Mouse (Mus musculus) right cerebral cortex, postnatal 10 days (tissue): ENCODE results near the gene Tmem63b.

Experiments used
- DNase-seq, 2 experiments: peaks; one replicate each; pipeline ENCODE4 v3.0.0; 2021; ENCODE audit warnings: low spot score in 2 of 2

The Tmem63b gene

GRCm38 (mm10) chr17:45672598-45672997 is 14.1 kb downstream of the Tmem63b start:
- no peak for DNase-seq

DNA sequence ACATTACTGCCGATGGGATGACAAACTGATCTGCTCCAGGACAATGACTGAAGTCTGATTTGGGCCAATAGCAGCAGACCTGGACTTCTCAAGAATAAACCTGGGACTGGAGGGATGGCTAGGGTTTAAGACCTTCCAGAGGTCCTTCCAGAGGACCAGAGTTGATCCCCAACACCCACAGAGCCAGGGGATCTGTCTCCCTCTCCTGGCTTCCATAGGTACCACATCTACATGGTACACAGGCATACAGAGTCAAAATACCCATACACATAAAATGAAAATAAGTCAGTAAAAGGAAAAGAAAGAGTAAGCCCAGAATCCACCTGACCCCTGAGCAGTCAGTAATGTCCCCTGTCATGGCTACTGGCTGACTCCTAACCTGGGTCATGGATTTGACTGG is 14.9 kb downstream of the Tmem63b start:
- DNase-seq: no peak

DNA sequence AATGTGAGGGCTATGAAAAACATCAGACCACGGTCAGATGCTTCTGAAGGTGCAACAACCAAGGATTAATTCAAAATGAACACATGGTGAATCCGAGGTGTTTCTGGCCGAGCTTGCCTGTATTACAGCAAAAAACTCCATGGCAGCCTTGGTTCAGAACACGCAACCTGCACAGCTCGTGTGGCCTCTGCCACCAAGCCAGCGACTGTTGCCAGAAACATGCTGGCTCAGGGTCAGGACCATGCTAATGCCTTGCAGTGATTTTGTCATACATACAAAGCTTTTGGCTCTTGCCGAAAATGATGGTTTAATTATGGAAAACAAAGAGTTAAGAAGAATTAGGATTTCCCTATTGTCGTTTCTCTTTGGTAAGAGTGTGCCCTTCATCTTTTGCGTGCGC is 18.7 kb downstream of the Tmem63b start:
- no peak for DNase-seq

DNA sequence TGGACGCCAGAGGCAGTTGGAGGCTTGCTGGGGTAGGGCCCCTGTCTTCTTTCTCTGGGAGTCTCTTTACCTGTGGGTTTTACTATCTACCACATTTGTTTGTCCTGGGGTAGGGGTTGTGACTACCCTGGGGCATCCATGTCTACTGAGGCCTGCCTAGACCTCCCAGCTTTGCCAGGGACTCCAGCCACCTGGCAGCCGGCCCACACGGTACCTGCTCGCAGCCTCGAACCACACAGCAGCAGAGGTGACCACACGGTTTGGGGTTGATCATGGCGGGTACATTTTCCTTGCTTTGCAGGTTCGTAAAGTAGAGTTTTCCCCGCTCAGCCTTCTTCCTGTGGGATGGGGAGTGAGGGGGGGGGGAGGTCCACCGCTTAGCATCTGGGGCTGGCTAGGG is 19.2 kb downstream of the Tmem63b start:
- no peak for DNase-seq

GRCm38 (mm10) chr17:45666091-45666490 is 20.6 kb downstream of the Tmem63b start:
- no peak for DNase-seq

GRCm38 (mm10) chr17:45664608-45665007 is 22.1 kb downstream of the Tmem63b start:
- DNase-seq: no peak

- peak; percentile 83 to 88 for DNase-seq
Measured at GRCm38 (mm10) chr17:45663106-45663919, 23.4 kb downstream of the Tmem63b start.

DNA sequence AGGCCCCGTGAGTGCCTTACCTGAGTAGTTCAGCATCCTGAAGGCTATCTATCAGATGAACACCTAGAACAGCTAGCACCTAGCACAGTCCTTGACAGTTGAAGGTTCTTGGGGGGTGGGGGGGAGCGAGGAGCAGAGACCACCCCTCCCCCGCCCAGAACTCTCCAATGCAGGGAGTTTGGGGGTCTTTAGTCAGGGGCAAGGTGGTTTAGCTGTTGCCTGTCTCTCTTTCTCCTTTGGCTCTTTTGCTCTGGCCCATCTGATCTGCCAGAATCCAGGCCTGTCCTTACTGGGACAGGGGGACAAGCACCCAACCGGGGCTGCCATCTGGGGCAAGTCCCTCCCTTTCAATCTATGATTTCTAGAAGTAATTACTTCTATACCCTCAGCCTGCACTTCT is 27.5 kb downstream of the Tmem63b start, which contains the start of gene Capn11:
TSS of gene Capn11 (minus strand) at position 101 of the 400 bp plus-strand sequence.
- no peak for DNase-seq

- no peak for DNase-seq
Measured at GRCm38 (mm10) chr17:45655820-45656219, 30.9 kb downstream of the Tmem63b start.

GRCm38 (mm10) chr17:45653233-45653632 is 33.5 kb downstream of the Tmem63b start:
- no peak for DNase-seq

GRCm38 (mm10) chr17:45644185-45644584 is 42.5 kb downstream of the Tmem63b start:
- DNase-seq: no peak

- peak; percentile 77 to 82 for DNase-seq
Measured at GRCm38 (mm10) chr17:45642701-45643100, 44.0 kb downstream of the Tmem63b start.

- DNase-seq: no peak
Measured at GRCm38 (mm10) chr17:45641981-45642380, 44.7 kb downstream of the Tmem63b start.

- no peak for DNase-seq
Measured at GRCm38 (mm10) chr17:45638596-45639295, 48.0 kb downstream of the Tmem63b start.

DNA sequence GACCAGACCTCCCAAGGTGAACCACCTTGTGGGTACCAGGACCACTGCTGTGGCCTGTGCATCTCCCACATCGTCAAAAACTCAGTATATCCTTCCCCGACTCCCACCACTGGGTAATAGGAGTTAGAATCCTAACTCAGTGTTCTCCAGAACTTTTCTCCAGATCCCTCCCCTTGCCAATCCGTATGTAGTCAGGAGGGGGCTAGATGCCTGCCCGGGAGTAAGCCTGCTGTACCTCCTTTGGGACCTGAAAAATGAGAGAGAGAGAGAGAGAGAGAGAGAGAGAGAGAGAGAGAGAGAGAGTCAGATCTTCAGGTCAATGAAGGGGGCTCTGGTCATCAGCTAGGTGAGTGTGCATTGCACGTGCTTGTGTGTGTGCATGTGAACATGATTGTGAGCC is 52.7 kb downstream of the Tmem63b start:
- DNase-seq: no peak

DNA sequence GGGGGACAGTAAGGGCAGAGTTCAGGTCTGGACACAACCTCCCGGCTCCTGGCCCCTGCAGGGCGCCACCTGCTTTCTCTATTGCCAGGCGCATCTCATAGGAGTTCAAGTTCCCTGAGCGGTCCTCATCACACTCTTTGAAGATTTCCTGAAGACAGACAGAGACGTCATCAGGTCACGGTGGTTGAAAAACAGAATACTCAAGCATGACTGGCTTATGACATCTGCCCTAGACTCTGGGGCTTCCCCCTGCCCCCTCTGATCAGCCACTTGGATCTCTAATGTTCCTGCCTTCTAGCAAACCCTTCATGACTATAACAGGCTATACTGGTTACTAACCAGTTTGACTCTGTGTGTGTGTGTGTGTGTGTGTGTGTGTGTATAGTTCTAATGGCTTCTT is 54.8 kb downstream of the Tmem63b start:
- no peak for DNase-seq

DNA sequence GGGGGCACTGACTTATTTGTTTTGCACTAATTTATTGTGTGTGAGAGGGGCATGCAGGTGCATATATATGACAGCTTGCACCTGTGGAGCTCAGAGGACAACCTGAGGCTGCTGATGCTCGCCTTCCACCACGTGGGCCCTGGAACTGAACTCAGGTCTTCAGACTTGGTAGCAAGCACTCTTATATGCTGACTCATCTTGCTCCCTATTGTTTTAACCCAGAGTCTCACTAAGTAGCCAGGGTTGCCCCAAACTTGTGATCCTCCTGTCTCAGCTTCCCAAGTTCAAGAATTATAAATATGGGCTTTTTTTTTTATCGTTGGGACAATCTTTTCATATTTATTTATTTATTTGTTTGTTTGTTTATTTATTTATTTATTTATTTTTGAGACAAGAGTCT is 55.7 kb downstream of the Tmem63b start:
- DNase-seq: no peak

DNA sequence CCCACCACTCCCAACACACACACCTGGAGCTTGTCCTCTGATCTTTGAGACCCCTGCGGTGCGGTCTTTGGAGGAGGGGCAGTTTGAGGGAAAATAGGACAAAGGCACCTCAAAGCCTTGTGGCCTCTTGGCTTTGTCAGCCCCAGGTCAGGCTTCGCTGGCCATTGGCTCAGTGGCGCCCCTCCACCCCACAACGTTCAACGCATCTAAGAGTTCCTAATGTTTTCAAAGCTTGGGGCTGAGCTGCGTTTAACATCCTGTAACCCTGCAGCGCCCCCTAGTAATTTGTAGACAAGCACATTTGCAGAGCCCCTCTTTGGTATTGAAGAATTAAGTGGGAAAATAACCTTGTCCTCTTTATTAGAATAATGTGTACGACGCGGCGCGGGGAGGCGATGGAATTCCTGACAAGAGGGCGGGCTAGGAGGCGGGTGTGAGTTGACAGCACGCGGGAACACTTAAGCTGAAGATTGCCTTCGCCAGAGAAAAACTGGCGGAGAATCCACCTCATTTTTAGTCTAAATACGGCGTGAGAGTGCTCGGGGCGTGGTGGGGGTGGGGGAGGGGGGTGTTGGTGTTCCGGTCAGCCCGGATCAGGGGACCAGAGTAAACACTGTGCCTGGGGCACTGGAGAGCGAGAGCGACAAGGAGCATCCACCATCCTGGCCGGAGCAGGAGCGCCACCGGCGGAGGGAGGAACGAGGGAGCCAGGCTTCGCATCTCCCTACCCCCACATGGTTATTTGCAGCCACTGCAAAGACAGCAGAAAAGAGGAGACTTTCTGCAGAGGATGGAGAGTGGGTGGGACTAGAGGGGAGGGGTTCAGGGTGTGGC is 56.6 kb downstream of the Tmem63b start:
- DNase-seq: peak; percentile 81 to 86

DNA sequence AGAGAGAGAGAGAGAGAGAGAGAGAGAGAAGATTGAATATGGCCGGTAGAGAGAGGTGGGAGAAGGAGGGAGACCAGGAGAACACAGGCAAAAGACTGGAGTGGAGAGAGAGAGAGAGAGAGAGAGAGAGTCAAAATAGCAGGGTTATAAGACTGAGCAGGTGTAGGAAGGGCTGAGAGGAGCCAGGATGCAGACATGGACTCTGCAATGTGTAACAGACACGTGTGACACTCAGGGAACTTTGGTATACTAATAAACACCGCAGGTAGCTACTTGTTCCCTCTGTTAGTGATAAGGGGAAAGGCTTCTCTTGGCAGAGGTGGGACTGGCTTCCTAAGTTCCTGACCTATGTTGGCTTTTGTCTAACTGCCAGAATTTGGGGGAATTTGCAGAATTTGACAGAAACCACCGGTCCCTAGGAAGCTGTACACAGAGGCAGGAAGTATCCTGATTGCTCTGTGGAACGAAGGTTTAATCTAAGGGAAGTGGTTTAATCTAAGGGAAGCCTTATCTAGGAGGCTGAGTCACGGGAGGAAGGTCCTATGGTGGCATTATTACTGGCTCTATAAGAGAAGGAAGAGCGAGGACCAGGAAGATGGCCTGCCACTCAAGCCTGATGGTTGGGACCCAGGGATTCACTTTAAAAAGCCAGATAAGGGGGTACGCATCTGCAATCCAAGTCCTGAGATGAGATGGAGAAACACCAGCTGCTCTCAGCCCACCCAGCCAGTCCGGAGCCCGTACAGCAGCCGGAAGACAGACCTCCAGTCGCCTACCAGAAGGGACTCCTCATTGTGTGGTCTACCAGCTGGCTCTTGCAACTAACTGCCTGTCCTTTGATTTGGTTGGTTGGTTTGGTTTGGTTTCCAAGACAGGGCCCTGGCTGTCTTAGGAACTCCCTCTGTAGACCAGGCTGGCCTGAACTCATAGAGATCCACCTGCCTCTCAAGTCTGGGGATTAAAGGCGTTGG is 57.5 kb downstream of the Tmem63b start:
- no peak for DNase-seq

DNA sequence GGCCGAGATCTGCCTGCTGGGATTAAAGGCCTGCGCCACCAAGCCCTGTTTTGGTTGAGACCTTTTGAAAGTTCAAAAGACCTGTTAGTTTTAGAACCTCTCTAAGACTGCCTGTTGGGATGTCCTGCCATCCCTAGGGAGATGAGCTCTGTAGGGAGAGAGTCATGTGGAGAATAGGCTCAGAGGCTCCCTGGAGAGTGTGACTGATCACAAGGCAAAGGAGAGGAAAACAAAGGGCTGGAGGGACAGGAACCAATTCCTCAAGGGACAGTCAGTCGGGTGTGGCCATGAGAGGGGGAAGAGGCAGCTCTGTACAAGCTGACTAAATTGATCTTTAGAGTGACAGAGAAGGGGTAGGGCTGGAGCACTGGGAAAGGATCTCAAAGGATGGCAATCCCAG is 58.5 kb downstream of the Tmem63b start:
- DNase-seq: no peak

- DNase-seq: peak; percentile 83 to 85
Measured at GRCm38 (mm10) chr17:45626577-45627134, 60.0 kb downstream of the Tmem63b start.
